Mouse (Mus musculus): Measurements from ENCODE around the gene Jtb. TPM values are rescaled to one million over a fixed set of nuclear protein-coding genes. Genes with fewer than 3 reads are reported as not detected.

The Jtb gene
- polyA plus RNA-seq, 1 experiment from 2014 or later, result 154 TPM

- WGBS, result 94% methylated on average over 5 of the region's 5 CpGs
- Histone ChIP-seq H3K4me1 (ENCODE audit: insufficient read depth, low read depth, low read length) (0 out of 2 replicates have a peak, but pooled peaks cover 7% of the 10 kb centered on the region), H3K4me2 (replicated peaks; ENCODE audit: low read depth, low read length) (no peak overlapping the region), H3K4me3 (ENCODE audit: low read depth, low read length) (no peak overlapping the region), H3K27ac (ENCODE audit: low read length) (no peak overlapping the region), H3K27me3 (replicated peaks; ENCODE audit: insufficient read depth, low read length) (no peaks in the 10 kb centered on the region), H3K9ac (replicated peaks; ENCODE audit: low read depth) (no peak overlapping the region), H3K9me3 (ENCODE audit: low read length) (no peaks in the 10 kb centered on the region), H3K36me3 (ENCODE audit: insufficient read depth, low read length) (peaks cover 33% of the 10 kb centered on the region)
- no peak for TF ChIP-seq CTCF (IDR thresholded peaks at IDR 0.05)
- TF ChIP-seq EP300 (IDR thresholded peaks at IDR 0.05), result no peak
- ATAC-seq (no peak), DNase-seq (ENCODE audit: low spot score) (no peak)
Observed at GRCm38 (mm10) chr3:90263121-90263771, 31.8 kb downstream of the Jtb start.

GRCm38 (mm10) chr3:90264687-90265033 is 33.3 kb downstream of the Jtb start:
- Histone ChIP-seq H3K36me3 (ENCODE audit: insufficient read depth, low read length) (peaks cover 22% of the 10 kb centered on the region), H3K9me3 (ENCODE audit: low read length) (no peaks in the 10 kb centered on the region), H3K27ac (ENCODE audit: low read length) (peak overlapping the region; percentile 98; the same call in 1 of the 2 replicates), H3K27me3 (replicated peaks; ENCODE audit: insufficient read depth, low read length) (no peaks in the 10 kb centered on the region), H3K4me1 (ENCODE audit: insufficient read depth, low read depth, low read length) (0 out of 2 replicates have a peak, but pooled peaks cover 7% of the 10 kb centered on the region), H3K4me2 (replicated peaks; ENCODE audit: low read depth, low read length) (peak overlapping the region; percentile 77), H3K9ac (replicated peaks; ENCODE audit: low read depth) (peak overlapping the region; percentile 62; the same call in 1 of the 2 replicates), H3K4me3 (ENCODE audit: low read depth, low read length) (peak overlapping the region; percentile 76)
- 33% methylated on average over 10 of the region's 10 CpGs for WGBS
- no peak for TF ChIP-seq CTCF (IDR thresholded peaks at IDR 0.05)
- no peak for TF ChIP-seq EP300 (IDR thresholded peaks at IDR 0.05)
- no peak for DNase-seq (ENCODE audit: low spot score)
- no peak for ATAC-seq

GRCm38 (mm10) chr3:90265034-90265931 is 33.9 kb downstream of the Jtb start, which contains the start of gene Dennd4b:
Gene Dennd4b, plus strand, starts transcription at chr3:90265185.
- ATAC-seq, result peak; percentile 94
- peak within 1 kb of the TSS; percentile 77 for H3K4me2 ChIP-seq (replicated peaks; ENCODE audit: low read depth, low read length)
- H3K4me3 ChIP-seq (ENCODE audit: low read depth, low read length), result peak within 1 kb of the TSS; percentile 76
- no peaks in the 10 kb centered on the region for H3K9me3 ChIP-seq (ENCODE audit: low read length)
- peak within 1 kb of the TSS; percentile 98 for H3K27ac ChIP-seq (ENCODE audit: low read length)
- H3K9ac ChIP-seq (replicated peaks; ENCODE audit: low read depth), result peak within 1 kb of the TSS; percentile 62
- peak; percentile 96 for DNase-seq (ENCODE audit: low spot score)
- H3K36me3 ChIP-seq (ENCODE audit: insufficient read depth, low read length), result peaks cover 20% of the 10 kb centered on the region; the same call in 1 of the 2 replicates
- H3K4me1 ChIP-seq (ENCODE audit: insufficient read depth, low read depth, low read length), result 0 out of 2 replicates have a peak, but pooled peaks cover 7% of the 10 kb centered on the region
- no peaks in the 10 kb centered on the region for H3K27me3 ChIP-seq (replicated peaks; ENCODE audit: insufficient read depth, low read length)
- TF ChIP-seq EP300 (IDR thresholded peaks at IDR 0.05) (no peak), CTCF (IDR thresholded peaks at IDR 0.05) (peak; percentile 95)
- under 1% methylated on average over 50 of the region's 87 CpGs for WGBS

- 0 out of 2 replicates have a peak, but pooled peaks cover 7% of the 10 kb centered on the region for H3K4me1 ChIP-seq (ENCODE audit: insufficient read depth, low read depth, low read length)
- TF ChIP-seq CTCF (IDR thresholded peaks at IDR 0.05) (no peak), EP300 (IDR thresholded peaks at IDR 0.05) (no peak)
- H3K4me2 ChIP-seq (replicated peaks; ENCODE audit: low read depth, low read length), result peak overlapping the region; percentile 77
- peak overlapping the region; percentile 76 for H3K4me3 ChIP-seq (ENCODE audit: low read depth, low read length)
- ATAC-seq (no peak), DNase-seq (ENCODE audit: low spot score) (peak; percentile 65)
- H3K9ac ChIP-seq (replicated peaks; ENCODE audit: low read depth), result peak overlapping the region; percentile 62
- peaks cover 20% of the 10 kb centered on the region; the same call in 1 of the 2 replicates for H3K36me3 ChIP-seq (ENCODE audit: insufficient read depth, low read length)
- H3K9me3 ChIP-seq (ENCODE audit: low read length), result no peaks in the 10 kb centered on the region
- H3K27ac ChIP-seq (ENCODE audit: low read length), result peak overlapping the region; percentile 98
- 17% methylated on average over 16 of the region's 16 CpGs for WGBS
- no peaks in the 10 kb centered on the region for H3K27me3 ChIP-seq (replicated peaks; ENCODE audit: insufficient read depth, low read length)
Observed at GRCm38 (mm10) chr3:90265932-90266741, 34.7 kb downstream of the Jtb start.

GRCm38 (mm10) chr3:90266901-90267775 is 35.7 kb downstream of the Jtb start:
- Histone ChIP-seq H3K4me2 (replicated peaks; ENCODE audit: low read depth, low read length) (no peak overlapping the region; the same call in 1 of the 2 replicates), H3K9me3 (ENCODE audit: low read length) (no peaks in the 10 kb centered on the region), H3K27me3 (replicated peaks; ENCODE audit: insufficient read depth, low read length) (no peaks in the 10 kb centered on the region), H3K4me3 (ENCODE audit: low read depth, low read length) (no peak overlapping the region), H3K36me3 (ENCODE audit: insufficient read depth, low read length) (peaks cover 12% of the 10 kb centered on the region; the same call in 1 of the 2 replicates), H3K27ac (ENCODE audit: low read length) (0 out of 2 replicates have a peak overlapping the region, but pooled peaks have one; percentile 98), H3K9ac (replicated peaks; ENCODE audit: low read depth) (0 out of 2 replicates have a peak overlapping the region, but pooled peaks have one; percentile 62), H3K4me1 (ENCODE audit: insufficient read depth, low read depth, low read length) (0 out of 2 replicates have a peak, but pooled peaks cover 7% of the 10 kb centered on the region)
- DNase-seq (ENCODE audit: low spot score), result no peak
- no peak for ATAC-seq
- no peak for TF ChIP-seq EP300 (IDR thresholded peaks at IDR 0.05)
- TF ChIP-seq CTCF (IDR thresholded peaks at IDR 0.05), result no peak
- WGBS, result 85% methylated on average over 20 of the region's 20 CpGs
